Mouse (Mus musculus) lung, postnatal 4 days (tissue): Measurements from ENCODE around the gene Rbak.
"Not testable (repeated sequence)": the region's sequence is repeated elsewhere in the genome, so short reads cannot be mapped to it uniquely, and the experiment has no call there.

Source experiments
- DNase-seq, 2 experiments: peaks; one replicate each; pipeline ENCODE4 v3.0.0; 2021

Rbak gene

DNA sequence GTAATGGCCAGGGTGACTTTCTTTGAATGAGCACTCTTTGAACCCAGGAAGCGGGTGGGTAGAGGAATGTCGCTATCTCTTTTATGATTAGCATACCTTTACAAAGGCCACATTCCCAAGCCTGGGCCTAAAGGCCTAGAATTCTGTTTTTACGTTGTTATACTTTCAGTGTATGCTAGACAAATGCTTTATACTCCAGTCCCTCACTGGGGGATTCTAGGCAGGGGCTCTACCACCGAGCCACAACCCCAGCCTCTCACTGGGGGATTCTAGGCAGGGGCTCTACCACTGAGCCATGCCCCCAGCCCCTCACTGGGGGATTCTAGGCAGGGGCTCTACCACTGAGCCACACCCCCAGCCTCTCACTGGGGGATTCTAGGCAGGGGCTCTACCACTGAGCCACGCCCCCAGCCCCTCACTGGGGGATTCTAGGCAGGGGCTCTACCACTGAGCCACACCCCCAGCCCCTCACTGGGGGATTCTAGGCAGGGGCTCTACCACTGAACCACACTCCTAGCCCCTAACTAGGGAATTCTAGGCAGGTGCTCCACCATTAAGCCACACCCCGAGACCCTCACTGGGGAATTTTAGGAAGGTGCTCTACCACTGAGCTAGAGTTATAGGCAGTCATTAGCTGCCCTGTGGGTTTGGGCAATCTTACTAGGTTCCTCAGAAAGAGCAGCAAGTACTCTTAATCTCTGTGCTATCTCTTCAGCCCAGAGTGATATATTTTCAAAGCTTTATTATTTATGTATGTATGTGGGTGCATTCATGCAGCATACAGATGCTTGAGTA is 46.2 kb downstream of the Rbak start:
- DNase-seq: not testable (repeated sequence)

DNA sequence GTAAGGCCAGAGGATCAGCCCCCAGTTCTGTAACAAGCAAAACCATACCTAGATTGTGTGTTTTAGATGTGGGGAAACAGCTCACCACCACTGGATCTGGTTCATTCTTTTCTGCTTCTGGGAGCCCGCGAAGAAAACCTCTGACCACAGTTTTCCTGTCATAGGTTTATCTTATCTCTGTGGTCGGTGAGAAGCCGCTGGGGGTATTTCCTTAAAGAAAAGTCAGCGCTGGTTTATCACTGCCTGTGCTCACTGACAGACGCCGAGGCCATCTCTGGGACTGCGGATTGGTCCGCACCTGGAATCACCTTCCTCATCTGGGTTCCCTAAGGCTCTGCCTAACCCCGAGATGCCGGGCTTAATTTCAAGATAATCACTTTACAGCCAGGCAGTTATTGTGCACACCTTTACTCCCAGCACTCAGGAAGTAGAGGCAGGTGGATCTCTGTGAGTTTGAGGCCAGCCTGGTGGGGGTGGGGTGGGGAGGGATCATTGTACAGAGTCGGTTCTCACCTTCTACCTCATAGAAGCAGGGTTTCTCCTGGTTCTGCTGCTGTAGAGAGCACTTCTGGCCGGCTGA is 47.5 kb downstream of the Rbak start:
- DNase-seq: no peak

- no peak for DNase-seq
Measured at GRCm38 (mm10) chr5:143130342-143130741, 50.2 kb downstream of the Rbak start.

DNA sequence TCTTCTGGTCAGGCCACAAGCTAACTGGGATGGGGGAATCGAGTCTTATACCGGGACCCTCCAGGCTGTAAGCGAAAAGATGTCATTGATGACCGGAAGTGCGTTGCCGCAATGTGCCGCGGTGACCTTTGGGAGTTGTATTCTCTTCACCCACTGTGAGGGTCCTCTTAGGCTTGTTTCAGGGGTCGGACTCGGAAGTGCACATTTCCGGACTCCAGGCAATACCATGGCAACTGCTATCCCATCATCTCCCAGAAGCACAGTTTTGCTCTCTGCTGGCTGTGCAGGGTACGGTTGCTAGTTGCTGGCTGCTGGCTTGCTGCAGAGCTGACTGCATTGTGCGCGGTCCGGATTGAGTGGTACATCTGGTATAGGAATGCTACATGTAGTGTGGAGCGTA is 51.5 kb downstream of the Rbak start:
- no peak for DNase-seq

DNA sequence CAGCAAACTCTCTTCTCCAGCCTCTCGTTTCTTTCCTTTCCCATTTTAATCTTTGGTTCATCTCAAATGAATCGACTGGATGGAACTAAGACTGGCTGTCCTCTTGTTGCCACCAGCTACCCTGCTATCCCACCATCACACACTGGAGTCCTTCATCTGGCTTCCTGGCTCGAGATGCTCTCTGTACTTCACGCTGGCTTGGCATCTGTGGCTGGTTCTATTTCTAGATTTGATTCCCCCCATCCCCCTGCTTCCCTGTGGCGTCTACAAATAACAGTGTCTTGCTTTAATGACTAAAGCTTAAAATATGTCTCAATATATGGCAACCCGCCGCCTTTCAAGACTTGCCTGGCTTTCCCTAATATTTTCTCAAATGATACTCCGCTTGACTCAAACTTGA is 52.7 kb downstream of the Rbak start:
- no peak for DNase-seq

DNA sequence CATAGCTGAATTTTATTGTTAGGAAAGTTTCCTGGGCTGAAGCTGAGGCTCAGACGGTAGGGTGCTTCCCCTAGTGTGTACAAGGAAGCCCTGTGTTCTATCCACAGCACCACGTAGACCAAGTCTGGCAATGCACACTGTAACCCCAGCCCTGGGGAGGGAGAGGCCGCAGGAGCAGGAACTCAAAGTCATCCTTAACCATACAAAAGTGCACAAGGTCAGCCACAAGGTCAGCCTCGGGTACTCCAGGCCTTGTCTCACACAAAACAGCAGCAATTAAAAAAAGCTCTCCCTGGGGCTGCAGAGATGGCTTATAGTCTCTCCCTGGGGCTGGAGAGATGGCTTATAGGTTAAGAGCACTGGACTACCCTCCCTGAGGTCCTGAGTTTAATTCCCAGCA is 53.7 kb downstream of the Rbak start:
- DNase-seq: no peak

- no peak for DNase-seq
Measured at GRCm38 (mm10) chr5:143126089-143126488, 54.5 kb downstream of the Rbak start.

GRCm38 (mm10) chr5:143125601-143126000 is 55.0 kb downstream of the Rbak start:
- DNase-seq: no peak

GRCm38 (mm10) chr5:143124805-143125378 is 55.7 kb downstream of the Rbak start:
- no peak for DNase-seq

DNA sequence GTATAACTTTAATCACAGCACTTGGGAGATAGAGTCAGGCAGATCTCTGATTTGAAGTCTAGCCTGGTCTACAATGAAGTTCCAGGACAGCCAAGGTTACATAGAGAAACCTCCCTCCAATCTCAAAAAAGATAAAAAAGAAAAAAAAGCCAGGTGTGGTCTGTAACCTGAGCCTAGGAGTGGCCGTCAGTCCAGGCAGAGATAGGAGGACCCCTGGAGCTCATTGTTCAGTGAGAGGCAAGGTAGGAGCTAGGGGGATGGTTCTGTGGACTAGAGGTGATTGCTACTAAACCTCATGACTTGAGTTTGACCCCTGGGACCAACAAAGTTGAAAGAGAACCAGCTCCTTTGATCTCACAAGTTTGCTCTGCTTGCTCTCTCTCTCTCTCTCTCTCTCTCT is 57.9 kb downstream of the Rbak start:
- no peak for DNase-seq
